In genomic region chr7:107555906-107556305, GRCm38 (mm10) we compare ENCODE assay signal across 10 mouse cellular contexts. TPM values are rescaled to one million over a fixed set of nuclear protein-coding genes. Genes with fewer than 3 reads are reported as not detected.
A peak's percentile ranks its signal among the peaks of the same experiment; 100 is the strongest.
DNase-seq lines count a peak whose midpoint lies in the region; TF ChIP-seq lines count a peak whose summit lies in the region.
"Had no signal": no experiment of that assay in that cellular context is flagged by ENCODE, and none has a peak within 500 bp of the region (broad histone marks: within the 10 kb centered on the region; RNA-seq: fewer than 3 reads in every experiment).

No protein-coding gene starts in this region.

- no peak overlapping the region for H3K4me3 ChIP-seq in CH12.LX (replicated peaks in 1 of 3; ENCODE audit: low read depth in 2 of 3, low read length in 2 of 3, poor library complexity in 1 of 3)
- H3K4me3 ChIP-seq: lung, embryonic 15.5 days had no signal

- no peaks in the 10 kb centered on the region for H3K79me2 ChIP-seq in CH12.LX (replicated peaks; ENCODE audit: control insufficient read depth, extremely low read depth, insufficient read depth, poor library complexity, severe bottlenecking)

- no peak for TF ChIP-seq POLR2A in CH12.LX (IDR thresholded peaks at IDR 0.05; ENCODE audit: low read depth, low read length)

- H3K36me3 ChIP-seq in CH12.LX (replicated peaks in 1 of 2; ENCODE audit: control insufficient read depth in 1 of 2, insufficient read depth in 1 of 2, low read length in 1 of 2) = no peaks in the 10 kb centered on the region
- H3K36me3 ChIP-seq: lung, embryonic 15.5 days had no signal

- H3K9ac ChIP-seq in CH12.LX (ENCODE audit: insufficient read depth, low read depth) = no peak overlapping the region
- H3K9ac ChIP-seq: lung, embryonic 15.5 days had no signal

- peaks cover 0 to 4% of the 10 kb centered on the region in 2 experiments; a peak in 2 of 4 replicates for H3K4me1 ChIP-seq in CH12.LX (ENCODE audit: control insufficient read depth in 1 of 2, insufficient read depth in 2 of 2)
- H3K4me1 ChIP-seq: lung, embryonic 15.5 days had no signal

- TF ChIP-seq EP300 in CH12.LX (IDR thresholded peaks at IDR 0.05; ENCODE audit: low read length) = no peak

- no peaks in the 10 kb centered on the region for H3K9me3 ChIP-seq in CH12.LX (replicated peaks; ENCODE audit: low read length)
- H3K9me3 ChIP-seq: lung, embryonic 15.5 days had no signal

- in situ Hi-C loops in CH12.LX (cut with MboI; ENCODE audit: low pct_ligation_motif_present, low pct_unique_long_range_greater_than_20kb, low sequenced_read_pairs) = no loop called here

- H3K4me2 ChIP-seq in CH12.LX (ENCODE audit: insufficient read depth, low read depth, poor library complexity, severe bottlenecking) = no peak overlapping the region
- H3K4me2 ChIP-seq: lung, embryonic 15.5 days had no signal

- dilution Hi-C loops in CH12.LX (cut with MboI; ENCODE audit: extremely low pct_ligation_motif_present, extremely low pct_unique_long_range_greater_than_20kb, low sequenced_read_pairs) = no loop called here

- peak; percentile 44 to 55; a peak in 3 of 4 replicates for TF ChIP-seq CTCF in CH12.LX (conservative IDR thresholded peaks at IDR 0.05 in 1 of 2, IDR thresholded peaks at IDR 0.05 in 1 of 2; ENCODE audit: low read depth in 2 of 2, low read length in 2 of 2)

- peak; percentile 40 for TF ChIP-seq RAD21 in CH12.LX (IDR thresholded peaks at IDR 0.05; ENCODE audit: low read depth, low read length)

- no peaks in the 10 kb centered on the region for H3K27me3 ChIP-seq in CH12.LX (replicated peaks)
- H3K27me3 ChIP-seq: lung, embryonic 15.5 days had no signal

- peak; percentile 11 for DNase-seq in adrenal gland, postnatal 14 days
- DNase-seq in adrenal gland, postnatal 25 days = no peak
- DNase-seq in layer of hippocampus, postnatal 10 days (ENCODE audit: low spot score in 2 of 2) = peak; percentile 14 to 20
- no peak for DNase-seq in layer of hippocampus, adult 11-12 months (ENCODE audit: low spot score)
- DNase-seq in CH12.LX (ENCODE audit: extremely low read depth) = peak; percentile 45
- peak; percentile 35 to 66 for DNase-seq in cerebellum, postnatal 25 days
- no peak for DNase-seq in right cerebral cortex, adult 18-20 months
- no peak for DNase-seq in gastrocnemius, postnatal 25 days

- no peak overlapping the region for H3K27ac ChIP-seq in CH12.LX (ENCODE audit: insufficient read depth, low read depth)
- H3K27ac ChIP-seq: lung, embryonic 15.5 days had no signal

TF ChIP-seq in CH12.LX, 34 proteins besides CTCF, POLR2A, EP300 and RAD21:
- TF ChIP-seq SIN3A (IDR thresholded peaks at IDR 0.05; ENCODE audit: low read length) (no peak), MYC (IDR thresholded peaks at IDR 0.05; ENCODE audit: low read depth, low read length) (no peak), SMC3 (IDR thresholded peaks at IDR 0.05; ENCODE audit: low read depth, low read length) (peak; percentile 41)

RNA-seq across cellular contexts. Expression of gene Olfml1, which starts 11.3 kb away (rescaled TPM):
- 7.5 and 7.8 TPM in 2 replicates for total RNA-seq in adrenal gland, postnatal 14 days (2021)
- total RNA-seq in adrenal gland, postnatal 25 days (2021) = 3.7 and 4.9 TPM in 2 replicates
- total RNA-seq in layer of hippocampus, postnatal 10 days (2021) = 1 to 10 TPM; 7.9 to 9.4 TPM
- not detected in 2 replicates for total RNA-seq in CH12.LX (2012; rRNA removed)
- not detected in 2 replicates for total RNA-seq in CH12.LX (2014; rRNA removed)
- polyA plus RNA-seq in CH12.LX (2012; ENCODE audit: insufficient read length, low read depth) = not detected in 2 replicates
- 1 to 10 TPM; 2.0 to 4.7 TPM for total RNA-seq in gastrocnemius, postnatal 25 days (2021)
- total RNA-seq: neutrophil, adult 5-6 weeks had no signal

RNA-seq across cellular contexts. Expression of gene Ppfibp2, which starts 39.1 kb away (rescaled TPM):
- 7.8 and 8.7 TPM in 2 replicates for total RNA-seq in adrenal gland, postnatal 14 days (2021)
- total RNA-seq in adrenal gland, postnatal 25 days (2021) = 3.9 and 7.2 TPM in 2 replicates
- 1 to 10 TPM; 3.5 to 4.5 TPM for total RNA-seq in layer of hippocampus, postnatal 10 days (2021)
- total RNA-seq in CH12.LX (2012; rRNA removed) (27.5 and 40.3 TPM in 2 replicates), CH12.LX (2014; rRNA removed) (30.2 and 32.9 TPM in 2 replicates)
- 40.2 and 44.7 TPM in 2 replicates for polyA plus RNA-seq in CH12.LX (2012; ENCODE audit: insufficient read length, low read depth)
- total RNA-seq in gastrocnemius, postnatal 25 days (2021) = 10 to 100 TPM in 1 of 2 experiments, 1 to 10 TPM in 1; 8.0 to 15.2 TPM

Comparison
In these comparisons a context has a peak if more than half of its experiments do, and no peak if none do; other contexts are left out.
1. DNase-seq: peak in adrenal gland, postnatal 14 days (single experiment), layer of hippocampus, postnatal 10 days (2 of 2), CH12.LX (single experiment) and cerebellum, postnatal 25 days (2 of 2); none in adrenal gland, postnatal 25 days (single experiment), layer of hippocampus, adult 11-12 months (single experiment), right cerebral cortex, adult 18-20 months (single experiment) and gastrocnemius, postnatal 25 days (single experiment).